Mouse (Mus musculus) olfactory bulb, adult 2 months (tissue): ENCODE data around the gene Fibin. TPM values are rescaled to one million over a fixed set of nuclear protein-coding genes. Genes with fewer than 3 reads are reported as not detected.

ENCODE experiments used
- H3K27ac ChIP-seq: fragments of 200-500 bp; 2 replicates; pipeline ENCODE4 v1.5.1; 2012; ENCODE audit warnings: low read depth, low read length; ENCODE audit not compliant: insufficient read depth
- H3K4me1 ChIP-seq: fragments of 200-500 bp; 2 replicates; pipeline ENCODE4 v1.6.1; 2012; ENCODE audit warnings: low read length; ENCODE audit not compliant: control insufficient read depth, insufficient read depth
- H3K4me3 ChIP-seq: fragments of 200-500 bp; 2 replicates; pipeline ENCODE4 v1.5.1; 2012; ENCODE audit warnings: mild to moderate bottlenecking, low read depth, low read length, moderate library complexity; ENCODE audit not compliant: insufficient read depth
- CTCF ChIP-seq: fragments of 200-500 bp; IDR thresholded peaks from 2 replicates; pipeline ENCODE4 v1.5.1; 2012; ENCODE audit warnings: low read depth, mild to moderate bottlenecking, low read length, moderate library complexity; ENCODE audit not compliant: insufficient read depth
- POLR2A ChIP-seq: fragments of 200-500 bp; IDR thresholded peaks from 2 replicates; pipeline ENCODE4 v1.6.1; 2012; ENCODE audit warnings: mild to moderate bottlenecking, low read depth, low read length, moderate library complexity; ENCODE audit not compliant: insufficient read depth
- WGBS: fragments of 180-500 bp; shearing (Covaris S2); methylation state at CpG from one replicate; pipeline ENCODE4 v1.1.7; 2018; 5-methylcytosine and 5-hydroxymethylcytosine counted together
- polyA plus RNA-seq: library from polyadenylated mRNA; stranded (reverse); fragments of >200 nt; gene quantifications from 2 replicates; pipeline ENCODE4 v1.2.4, GENCODE M21; 2012; ENCODE audit warnings: low replicate concordance; ENCODE audit not compliant: missing spikeins, insufficient read depth, insufficient read length

The Fibin gene
- polyA plus RNA-seq = not detected in 2 replicates

DNA sequence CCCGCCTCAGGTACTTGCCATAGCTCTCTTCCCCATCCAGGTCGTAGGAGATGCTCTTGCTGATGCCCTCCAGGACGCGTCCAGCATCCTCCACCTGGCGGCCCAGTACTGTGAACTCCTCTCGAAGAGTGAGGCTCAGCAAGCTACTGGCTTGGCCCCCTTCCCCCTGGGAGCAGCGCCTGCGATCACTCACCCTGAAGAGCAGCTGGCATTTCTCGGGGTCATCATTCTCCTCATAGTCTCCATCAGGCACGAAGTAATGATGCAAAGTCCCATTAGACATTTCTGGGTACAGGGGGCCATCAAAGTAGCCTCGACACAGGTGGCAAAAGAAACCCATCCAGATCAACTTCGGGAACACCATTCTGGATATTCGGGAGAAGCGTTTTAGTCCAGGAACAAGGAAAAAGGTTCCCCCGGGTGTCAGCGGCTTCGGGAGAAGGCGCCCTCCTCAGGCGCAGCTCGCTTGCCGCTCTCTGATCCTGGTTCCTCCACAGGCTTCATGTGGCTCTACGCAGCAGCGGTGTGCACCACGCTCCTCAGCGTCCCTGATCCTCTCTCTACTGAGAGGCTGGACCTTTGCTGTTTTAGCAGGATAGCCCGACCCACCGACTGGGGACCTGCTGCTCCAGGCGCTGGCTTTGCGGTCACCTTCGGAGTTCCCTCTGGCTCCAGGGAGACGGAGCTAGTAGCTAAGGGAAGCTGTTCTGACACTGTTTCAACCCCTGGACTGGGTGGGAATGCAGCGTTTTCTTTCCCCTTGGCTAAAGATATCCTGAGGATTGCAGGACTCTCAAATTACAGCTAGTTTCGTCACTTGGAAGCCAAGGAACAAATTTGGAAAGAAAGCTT lies at the start of gene Fibin:
Fibin (minus strand) TSS at position 752 of the 852 bp plus-strand sequence.
- Histone ChIP-seq H3K4me3 (peak within 1 kb of the TSS; percentile 65), H3K27ac (no peak within 1 kb of the TSS), H3K4me1 (peaks cover 10% of the 10 kb centered on the region)
- TF ChIP-seq POLR2A = no peak
- WGBS = 2% methylated on average over 33 of the region's 33 CpGs

DNA sequence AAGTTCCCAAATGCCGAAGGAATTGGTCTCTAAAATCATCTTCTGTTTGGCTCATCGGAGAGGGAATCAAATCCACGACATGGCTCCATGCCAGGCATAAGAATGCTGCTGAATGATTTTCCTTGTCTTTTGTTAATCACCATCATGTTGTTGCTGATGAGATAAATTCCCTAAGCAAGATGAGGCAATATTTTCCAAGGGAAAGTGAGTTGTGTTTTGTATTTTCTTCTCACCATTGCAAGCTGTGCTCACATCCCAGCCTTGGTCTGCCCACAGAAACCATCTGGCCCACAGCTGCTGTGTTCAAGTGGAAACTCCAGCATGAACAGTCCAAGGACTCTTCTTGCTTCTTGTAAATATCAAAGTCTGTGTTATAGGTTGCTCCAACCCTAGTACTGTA lies 48.4 kb upstream of the Fibin start:
- TF ChIP-seq POLR2A = no peak
- no peak for TF ChIP-seq CTCF
- Histone ChIP-seq H3K4me1 (no peaks in the 10 kb centered on the region), H3K27ac (no peak overlapping the region), H3K4me3 (no peak overlapping the region)
- WGBS = 78% methylated on average over 3 of the region's 3 CpGs

DNA sequence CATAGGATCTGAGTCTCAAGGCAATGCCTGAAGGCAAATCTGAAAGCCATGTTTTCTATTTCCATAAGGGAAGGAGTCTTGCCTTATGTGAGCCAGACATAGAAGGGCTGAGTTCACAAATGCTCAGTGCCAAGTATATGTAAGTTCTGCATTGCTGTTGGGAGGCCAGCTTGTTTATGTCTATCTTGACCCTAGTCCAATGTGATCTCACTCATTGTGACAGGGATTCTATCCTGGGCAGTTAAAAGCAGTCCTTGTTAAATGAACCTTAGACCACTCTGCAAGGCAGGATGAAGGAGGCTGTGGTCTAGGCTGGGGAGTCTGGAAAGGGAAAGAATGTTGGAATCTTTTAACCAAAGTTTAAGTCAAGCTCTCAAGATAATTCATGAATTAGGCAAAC lies 45.8 kb upstream of the Fibin start:
- Histone ChIP-seq H3K4me3 (no peak overlapping the region), H3K27ac (no peak overlapping the region), H3K4me1 (no peaks in the 10 kb centered on the region)
- TF ChIP-seq CTCF (no peak), POLR2A (no peak)

DNA sequence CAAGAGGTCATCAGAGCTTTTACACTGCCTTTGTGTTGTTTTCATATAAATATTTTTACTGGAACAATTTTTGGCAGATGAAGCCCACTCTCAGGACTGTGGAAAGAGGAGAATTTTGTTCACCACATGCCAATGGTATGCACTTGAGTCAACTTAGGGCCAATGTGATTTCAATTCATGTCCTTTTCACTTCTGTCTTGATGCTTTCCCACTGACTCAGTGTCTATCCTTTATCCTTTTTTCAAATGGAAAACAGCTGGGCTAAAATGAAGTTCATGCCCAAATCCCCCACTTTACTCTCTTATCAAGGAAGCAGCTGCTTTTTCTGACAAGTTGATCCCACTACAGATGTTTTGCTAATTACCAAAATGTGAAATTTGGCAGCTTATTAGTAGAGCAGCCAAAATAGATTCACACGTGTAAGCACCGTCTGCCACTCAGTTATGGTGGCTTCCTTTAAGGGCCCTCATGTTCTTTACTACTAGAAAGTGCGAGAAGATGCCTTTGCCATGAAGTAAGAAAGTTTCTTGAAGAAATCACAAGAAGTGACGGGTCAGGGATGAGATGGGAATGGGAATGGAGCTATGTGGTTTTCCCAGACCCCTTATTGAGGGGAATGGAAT lies 29.8 kb upstream of the Fibin start:
- 80% methylated on average over 4 of the region's 4 CpGs for WGBS
- TF ChIP-seq CTCF = no peak
- no peak for TF ChIP-seq POLR2A
- H3K27ac ChIP-seq = no peak overlapping the region
- H3K4me3 ChIP-seq = no peak overlapping the region
- no peaks in the 10 kb centered on the region for H3K4me1 ChIP-seq

DNA sequence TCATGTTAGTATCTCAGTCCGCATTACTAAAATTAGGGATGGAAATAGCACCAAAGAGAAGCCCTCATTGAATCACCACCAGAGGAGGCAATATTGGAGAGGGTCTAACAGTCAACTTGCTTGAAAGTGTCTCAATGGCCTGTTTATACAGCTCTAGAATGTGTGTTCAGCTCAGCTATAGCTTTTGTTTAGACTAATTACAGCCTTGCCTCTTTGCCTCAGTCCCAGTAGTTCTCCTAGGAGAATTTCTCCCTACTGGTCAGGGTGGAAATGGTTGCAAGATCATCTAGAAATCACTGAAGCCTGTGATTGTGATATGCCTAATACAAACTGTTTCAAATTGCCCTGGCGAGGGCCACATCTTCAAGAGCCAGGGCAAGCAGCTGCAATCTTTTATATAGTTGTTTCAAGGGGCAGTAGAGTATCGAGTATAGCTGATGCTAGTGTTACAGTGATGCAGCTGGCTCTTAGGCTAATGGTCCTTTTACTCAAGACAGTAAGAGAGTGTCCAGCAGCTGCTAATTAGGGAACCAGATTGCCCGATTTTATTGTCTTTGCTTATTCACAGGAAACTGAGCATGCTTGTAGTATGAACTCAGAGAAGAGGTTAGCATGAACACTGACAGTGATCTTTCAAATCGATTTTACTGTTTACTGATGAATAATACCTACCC lies 27.9 kb upstream of the Fibin start:
- WGBS = 44% methylated on average over 5 of the region's 5 CpGs
- H3K27ac ChIP-seq = no peak overlapping the region
- no peak overlapping the region for H3K4me3 ChIP-seq
- no peak for TF ChIP-seq POLR2A
- TF ChIP-seq CTCF = no peak
- no peaks in the 10 kb centered on the region for H3K4me1 ChIP-seq

DNA sequence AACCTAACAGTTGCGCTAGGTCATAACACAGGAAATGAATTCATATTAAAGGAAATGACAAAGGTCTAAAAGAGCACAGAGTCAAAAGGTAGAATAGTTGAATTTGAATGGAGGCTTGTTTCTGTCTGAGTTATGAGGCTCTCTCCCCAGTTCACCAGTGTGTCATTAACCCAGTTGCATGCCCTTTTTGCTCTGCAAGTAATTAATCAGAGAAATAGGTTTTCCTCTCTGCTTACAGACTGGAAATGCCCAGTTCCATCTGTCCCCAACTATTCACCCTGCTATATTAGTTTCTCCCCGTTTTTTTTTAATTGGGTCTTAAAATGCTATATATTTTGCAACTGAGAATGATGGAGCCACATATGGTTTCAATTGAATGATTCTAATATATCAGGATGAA lies 16.8 kb upstream of the Fibin start:
- WGBS = 89% methylated on average over 2 of the region's 2 CpGs
- no peak overlapping the region for H3K4me3 ChIP-seq
- TF ChIP-seq CTCF (no peak), POLR2A (no peak)
- H3K4me1 ChIP-seq = no peaks in the 10 kb centered on the region
- no peak overlapping the region for H3K27ac ChIP-seq

DNA sequence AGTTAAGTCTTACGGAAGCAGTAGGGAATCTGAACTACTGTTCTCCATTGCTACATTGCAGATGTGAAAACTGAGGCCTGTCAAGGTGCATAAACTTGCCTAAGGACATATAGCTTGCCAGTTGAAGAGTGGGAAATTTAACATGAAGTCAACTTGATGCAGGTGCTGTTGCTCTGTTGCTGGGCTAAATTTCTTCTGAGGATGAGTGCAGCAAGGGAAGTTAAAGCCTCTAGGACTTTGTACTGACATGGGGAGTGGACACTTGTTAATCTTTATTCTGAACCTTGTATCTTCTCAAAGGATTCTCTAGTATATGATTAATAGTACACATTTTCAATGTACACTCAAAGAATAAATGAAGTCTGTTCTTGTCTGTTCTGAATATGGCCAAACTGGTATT lies 13.7 kb upstream of the Fibin start:
- H3K4me3 ChIP-seq = no peak overlapping the region
- H3K27ac ChIP-seq = no peak overlapping the region
- 100% methylated on average over 1 of the region's 1 CpGs for WGBS
- TF ChIP-seq POLR2A (no peak), CTCF (no peak)
- no peaks in the 10 kb centered on the region for H3K4me1 ChIP-seq

DNA sequence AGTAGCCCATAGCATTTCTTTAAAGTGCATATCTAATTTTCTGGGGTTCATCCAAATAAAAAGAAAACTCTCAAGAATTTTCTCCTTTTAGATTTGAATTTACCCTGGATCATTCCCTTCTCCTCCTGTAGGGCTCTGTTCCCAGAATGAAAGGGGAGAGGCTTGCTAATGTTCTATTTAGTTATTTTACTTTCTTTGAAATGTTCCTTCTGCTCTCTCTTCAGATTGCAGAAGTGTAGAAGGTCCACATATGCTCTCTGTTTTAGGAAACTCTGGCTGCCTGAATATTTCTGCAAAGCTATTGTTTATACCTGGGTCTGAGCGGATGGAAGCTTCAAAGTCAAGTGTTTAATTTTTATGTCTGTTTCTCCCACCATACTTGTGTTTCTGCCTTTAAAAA lies 12.5 kb upstream of the Fibin start:
- 90% methylated on average over 1 of the region's 1 CpGs for WGBS
- no peak overlapping the region for H3K27ac ChIP-seq
- TF ChIP-seq POLR2A = no peak
- TF ChIP-seq CTCF = no peak
- no peak overlapping the region for H3K4me3 ChIP-seq
- H3K4me1 ChIP-seq = no peaks in the 10 kb centered on the region

DNA sequence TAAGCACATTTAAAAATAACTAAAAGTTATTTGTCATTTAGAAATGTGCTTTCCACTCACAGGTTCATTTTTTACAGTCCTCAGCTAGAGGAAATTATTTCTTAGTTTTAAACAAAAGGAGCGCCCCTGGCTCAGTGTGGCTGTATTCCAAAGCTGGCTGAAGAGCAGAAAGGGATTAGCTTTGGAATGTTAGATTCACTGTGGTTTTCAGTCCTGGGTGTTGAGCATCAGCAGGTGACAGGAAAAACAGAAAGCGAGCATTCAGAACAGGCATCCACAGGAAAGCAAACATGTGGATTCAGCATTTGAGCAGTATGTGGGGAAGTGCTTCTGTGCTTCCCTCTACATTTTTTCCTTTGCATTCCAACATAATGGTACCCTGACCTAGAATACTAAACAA lies 10.2 kb upstream of the Fibin start:
- no peak for TF ChIP-seq CTCF
- no peak for TF ChIP-seq POLR2A
- Histone ChIP-seq H3K4me1 (no peaks in the 10 kb centered on the region), H3K27ac (no peak overlapping the region), H3K4me3 (no peak overlapping the region)
- WGBS = 79% methylated on average over 2 of the region's 2 CpGs
